Mouse (Mus musculus): ENCODE results near the gene Nup155.

DNA sequence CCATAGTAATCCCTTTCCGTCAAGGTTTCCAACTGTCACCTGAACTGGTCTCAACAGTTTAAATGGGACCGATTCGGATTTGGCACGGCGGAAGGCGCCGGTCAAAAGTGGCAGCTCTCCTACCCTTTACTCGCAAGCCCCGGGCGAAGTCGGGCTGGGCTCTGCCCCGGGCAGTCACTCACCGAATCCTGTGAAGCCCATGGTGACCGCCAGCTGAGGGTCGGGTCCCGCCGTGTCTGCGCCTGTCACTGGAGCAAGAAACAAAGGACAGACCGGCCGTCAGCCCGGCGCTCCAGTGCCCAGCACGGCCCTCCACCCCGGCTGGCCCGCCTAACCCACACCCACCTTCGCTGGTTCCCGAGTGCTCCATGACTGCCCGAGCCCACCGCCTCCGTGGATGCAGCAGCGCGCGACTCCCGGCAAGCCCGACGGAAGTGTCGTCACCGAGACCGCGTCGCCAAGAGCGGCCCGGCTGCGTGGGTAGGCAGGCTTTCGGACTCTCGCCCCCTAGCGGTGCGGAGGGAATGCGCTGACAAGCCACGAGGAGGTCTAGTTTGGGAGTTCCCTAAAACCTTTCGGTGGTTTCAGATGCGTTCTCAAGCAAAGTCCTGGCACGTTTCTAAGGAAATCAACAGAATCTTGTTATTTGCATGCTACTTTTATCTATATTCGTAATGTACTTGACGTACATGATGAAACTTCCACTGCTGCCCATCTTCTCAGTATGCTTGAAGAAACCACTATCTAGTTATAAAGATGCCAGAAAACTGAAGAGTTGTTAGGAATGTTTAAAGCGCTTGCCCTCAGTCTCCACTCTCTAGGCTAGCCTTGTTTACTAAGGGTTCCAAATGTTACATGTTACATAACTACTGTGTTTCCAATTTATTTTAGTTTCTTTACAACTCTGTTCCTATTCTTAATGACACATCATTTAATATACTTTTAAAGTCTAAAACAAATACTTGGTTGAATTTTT, 10.0 kb upstream of the Nup155 start, which contains the start of gene Wdr70:
- no peak for TF ChIP-seq FLI1 (IDR thresholded peaks at IDR 0.05; ENCODE audit: low read length)
- no peak for TF ChIP-seq GATA1 (IDR thresholded peaks at IDR 0.05; ENCODE audit: borderline replicate concordance, low read length)

Data from megakaryocyte, embryonic 14.5 days (primary cell).